Mouse (Mus musculus) ES-Bruce4 (cell line): ENCODE results near the gene Skida1. TPM values are rescaled to one million over a fixed set of nuclear protein-coding genes. Genes with fewer than 3 reads are reported as not detected.

Experiments used
- H3K27ac ChIP-seq: 2 replicates; pipeline ENCODE4 v1.5.1; 2012; ENCODE audit warnings: low read length, inconsistent platforms; ENCODE audit not compliant: insufficient read depth
- H3K27me3 ChIP-seq: 2 replicates; pipeline ENCODE4 v1.6.1; 2012; ENCODE audit warnings: mild to moderate bottlenecking, low read length, inconsistent platforms; ENCODE audit not compliant: control insufficient read depth, poor library complexity, insufficient read depth, severe bottlenecking
- H3K36me3 ChIP-seq: 2 replicates; pipeline ENCODE4 v1.6.1; 2012; ENCODE audit warnings: inconsistent platforms, mild to moderate bottlenecking, low read length, moderate library complexity; ENCODE audit not compliant: control insufficient read depth, poor library complexity, insufficient read depth, severe bottlenecking
- H3K4me1 ChIP-seq: one replicate; pipeline ENCODE4 v1.8.1; 2011; ENCODE audit warnings: low read length; ENCODE audit not compliant: control insufficient read depth, insufficient read depth
- H3K4me3 ChIP-seq: 2 replicates; pipeline ENCODE4 v1.5.1; 2011; ENCODE audit warnings: low read depth, mild to moderate bottlenecking, low read length
- H3K9ac ChIP-seq: 2 replicates; pipeline ENCODE4 v1.6.1; 2012; ENCODE audit warnings: low read depth, mild to moderate bottlenecking, inconsistent platforms; ENCODE audit not compliant: poor library complexity, severe bottlenecking
- H3K9me3 ChIP-seq: replicated peaks from 2 replicates; pipeline ENCODE4 v1.6.1; 2012; ENCODE audit warnings: mild to moderate bottlenecking, low read length, inconsistent platforms; ENCODE audit not compliant: control insufficient read depth, poor library complexity, insufficient read depth, severe bottlenecking
- CTCF ChIP-seq: IDR thresholded peaks from one replicate; pipeline ENCODE4 v1.8.1; 2011; ENCODE audit warnings: low read depth, low read length
- EP300 ChIP-seq: IDR thresholded peaks from 2 replicates; pipeline ENCODE4 v1.6.1; 2011; ENCODE audit warnings: low read depth, low read length; ENCODE audit not compliant: insufficient read depth
- POLR2A ChIP-seq: IDR thresholded peaks from one replicate; pipeline ENCODE4 v1.8.1; 2011; ENCODE audit warnings: low read length; ENCODE audit not compliant: insufficient read depth
- polyA plus RNA-seq: library from polyadenylated mRNA; stranded (reverse); fragments of >200 nt; gene quantifications from 2 replicates; pipeline ENCODE4 v1.2.4, GENCODE M21; 2011; ENCODE audit warnings: low read depth; ENCODE audit not compliant: missing spikeins, insufficient read depth, insufficient read length

The Skida1 gene
- polyA plus RNA-seq, 1 experiment: 0.79 TPM

GRCm38 (mm10) chr2:18064356-18064858 is 15.6 kb upstream of the Skida1 start:
- Histone ChIP-seq H3K4me1 (no peaks in the 10 kb centered on the region), H3K9ac (peak overlapping the region; percentile 99), H3K27me3 (no peaks in the 10 kb centered on the region), H3K9me3 (no peaks in the 10 kb centered on the region), H3K4me3 (peak overlapping the region; percentile 95), H3K27ac (peak overlapping the region; percentile 85; the same call in 1 of the 2 replicates), H3K36me3 (peaks cover 14% of the 10 kb centered on the region)
- TF ChIP-seq POLR2A (peak; percentile 63), CTCF (no peak)

- no peak for TF ChIP-seq EP300
- no peak for TF ChIP-seq CTCF
- no peak for TF ChIP-seq POLR2A
- peak overlapping the region; percentile 99 for H3K9ac ChIP-seq
- peaks cover 14% of the 10 kb centered on the region for H3K36me3 ChIP-seq
- peak overlapping the region; percentile 85 for H3K27ac ChIP-seq
- no peaks in the 10 kb centered on the region for H3K9me3 ChIP-seq
- no peaks in the 10 kb centered on the region for H3K4me1 ChIP-seq
- no peaks in the 10 kb centered on the region for H3K27me3 ChIP-seq
- peak overlapping the region; percentile 95 for H3K4me3 ChIP-seq
Measured at GRCm38 (mm10) chr2:18063763-18064251, 15.0 kb upstream of the Skida1 start.

- Histone ChIP-seq H3K27ac (no peak overlapping the region), H3K36me3 (no peaks in the 10 kb centered on the region), H3K9ac (no peak overlapping the region), H3K9me3 (no peaks in the 10 kb centered on the region), H3K4me1 (no peaks in the 10 kb centered on the region), H3K4me3 (no peak overlapping the region), H3K27me3 (no peaks in the 10 kb centered on the region; the same call in 1 of the 2 replicates)
- TF ChIP-seq CTCF: no peak
Measured at GRCm38 (mm10) chr2:18060396-18060795, 11.5 kb upstream of the Skida1 start.

- Histone ChIP-seq H3K9me3 (no peaks in the 10 kb centered on the region), H3K4me1 (no peaks in the 10 kb centered on the region), H3K27ac (no peak overlapping the region), H3K4me3 (no peak overlapping the region), H3K27me3 (no peaks in the 10 kb centered on the region; the same call in 1 of the 2 replicates), H3K9ac (no peak overlapping the region), H3K36me3 (no peaks in the 10 kb centered on the region)
- TF ChIP-seq POLR2A (no peak), CTCF (no peak), EP300 (no peak)
Measured at GRCm38 (mm10) chr2:18059891-18060290, 11.0 kb upstream of the Skida1 start.

- H3K9me3 ChIP-seq: no peaks in the 10 kb centered on the region
- no peaks in the 10 kb centered on the region for H3K36me3 ChIP-seq
- TF ChIP-seq CTCF (no peak), POLR2A (no peak), EP300 (no peak)
- H3K4me3 ChIP-seq: no peak overlapping the region
- no peaks in the 10 kb centered on the region for H3K4me1 ChIP-seq
- H3K27me3 ChIP-seq: no peaks in the 10 kb centered on the region; the same call in 1 of the 2 replicates
- H3K27ac ChIP-seq: no peak overlapping the region
- no peak overlapping the region for H3K9ac ChIP-seq
Measured at GRCm38 (mm10) chr2:18059063-18059462, 10.2 kb upstream of the Skida1 start.

- no peaks in the 10 kb centered on the region for H3K9me3 ChIP-seq
- peaks cover 2% of the 10 kb centered on the region; the same call in 1 of the 2 replicates for H3K27me3 ChIP-seq
- no peaks in the 10 kb centered on the region for H3K36me3 ChIP-seq
- TF ChIP-seq EP300: no peak
- no peak for TF ChIP-seq CTCF
- TF ChIP-seq POLR2A: no peak
- peak overlapping the region; percentile 80 for H3K9ac ChIP-seq
- peak overlapping the region; percentile 87; the same call in 1 of the 2 replicates for H3K27ac ChIP-seq
- H3K4me3 ChIP-seq: no peak overlapping the region
- H3K4me1 ChIP-seq: no peaks in the 10 kb centered on the region
Measured at GRCm38 (mm10) chr2:18058146-18058708, 9.4 kb upstream of the Skida1 start.
